Mouse (Mus musculus) forebrain, embryonic 13.5 days (tissue): ENCODE measurements around the gene Msh2. TPM values are rescaled to one million over a fixed set of nuclear protein-coding genes. Genes with fewer than 3 reads are reported as not detected.
A peak's percentile ranks its signal among the peaks of the same experiment; 100 is the strongest.
"Not testable (repeated sequence)": the region's sequence is repeated elsewhere in the genome, so short reads cannot be mapped to it uniquely, and the experiment has no call there.

ENCODE experiments used
- ATAC-seq: fragments of 200-750 bp; cut with Nextera tagmentation; 2 replicates; pipeline ENCODE4 v1.8.0; 2017
- H3K27ac ChIP-seq: fragments of 300-500 bp; sonication (generic); 2 replicates; pipeline ENCODE4 v1.5.1; 2015; ENCODE audit warnings: inconsistent platforms, mild to moderate bottlenecking, moderate library complexity
- H3K27me3 ChIP-seq: fragments of 300-500 bp; sonication (generic); 2 replicates; pipeline ENCODE4 v1.6.1; 2015; ENCODE audit warnings: mild to moderate bottlenecking, inconsistent platforms
- H3K36me3 ChIP-seq: fragments of 300-500 bp; sonication (generic); 2 replicates; pipeline ENCODE4 v1.6.1; 2015; ENCODE audit warnings: mild to moderate bottlenecking, inconsistent platforms; ENCODE audit not compliant: poor library complexity, severe bottlenecking
- H3K4me1 ChIP-seq: fragments of 300-500 bp; sonication (generic); 2 replicates; pipeline ENCODE4 v1.6.1; 2015; ENCODE audit warnings: inconsistent platforms
- H3K4me2 ChIP-seq: fragments of 300-500 bp; sonication (generic); 2 replicates; pipeline ENCODE4 v1.6.1; 2015; ENCODE audit warnings: inconsistent platforms, mild to moderate bottlenecking, moderate library complexity
- H3K4me3 ChIP-seq: fragments of 300-500 bp; sonication (generic); 2 replicates; pipeline ENCODE4 v1.5.1; 2015; ENCODE audit warnings: mild to moderate bottlenecking, inconsistent platforms
- H3K9ac ChIP-seq: fragments of 300-500 bp; sonication (generic); 2 replicates; pipeline ENCODE4 v1.6.1; 2015; ENCODE audit warnings: mild to moderate bottlenecking, inconsistent platforms
- H3K9me3 ChIP-seq: fragments of 300-500 bp; sonication (generic); replicated peaks from 2 replicates; pipeline ENCODE4 v1.6.1; 2016; ENCODE audit warnings: inconsistent platforms
- WGBS: fragments of 180-500 bp; shearing (Covaris S2); methylation state at CpG from one replicate; pipeline ENCODE4 v1.1.7; 2015; 5-methylcytosine and 5-hydroxymethylcytosine counted together
- polyA plus RNA-seq: library from polyadenylated mRNA; unstranded; fragments of >200 nt; fragmentation: Nextera tagmentation; extraction: Ambion mirVana; gene quantifications from 2 replicates; pipeline ENCODE4 v1.2.1, GENCODE M21; 2015

Msh2 gene
- polyA plus RNA-seq = 88.5 and 90.3 TPM in 2 replicates

GRCm38 (mm10) chr17:87671890-87672660, at the start of gene Msh2:
Gene Msh2, plus strand, starts transcription at chr17:87672330.
- H3K9me3 ChIP-seq = no peaks in the 10 kb centered on the region
- ATAC-seq = peak; percentile 99
- H3K27me3 ChIP-seq = no peaks in the 10 kb centered on the region
- H3K4me2 ChIP-seq = peak within 1 kb of the TSS; percentile 71
- peaks cover 25% of the 10 kb centered on the region for H3K4me1 ChIP-seq
- peak within 1 kb of the TSS; percentile 90 for H3K9ac ChIP-seq
- H3K36me3 ChIP-seq = 0 out of 2 replicates have a peak, but pooled peaks cover 7% of the 10 kb centered on the region
- peak within 1 kb of the TSS; percentile 73 for H3K27ac ChIP-seq
- WGBS = under 1% methylated on average over 44 of the region's 44 CpGs
- peak within 1 kb of the TSS; percentile 88 for H3K4me3 ChIP-seq

- Histone ChIP-seq H3K4me3 (no peak overlapping the region), H3K9ac (no peak overlapping the region), H3K4me2 (no peak overlapping the region), H3K4me1 (no peaks in the 10 kb centered on the region), H3K36me3 (no peaks in the 10 kb centered on the region), H3K27me3 (no peaks in the 10 kb centered on the region), H3K27ac (no peak overlapping the region), H3K9me3 (no peaks in the 10 kb centered on the region)
- WGBS = 83% methylated on average over 3 of the region's 3 CpGs
- no peak for ATAC-seq
These were observed 46.5 kb upstream of the Msh2 start for GRCm38 (mm10) chr17:87625510-87626086.

GRCm38 (mm10) chr17:87628144-87628543, 44.0 kb upstream of the Msh2 start:
- Histone ChIP-seq H3K4me2 (no peak overlapping the region), H3K4me1 (no peaks in the 10 kb centered on the region), H3K4me3 (no peak overlapping the region), H3K9me3 (no peaks in the 10 kb centered on the region), H3K36me3 (no peaks in the 10 kb centered on the region), H3K27ac (no peak overlapping the region), H3K9ac (no peak overlapping the region), H3K27me3 (no peaks in the 10 kb centered on the region)
- 93% methylated on average over 5 of the region's 5 CpGs for WGBS
- no peak for ATAC-seq

- Histone ChIP-seq H3K36me3 (no peaks in the 10 kb centered on the region), H3K27me3 (no peaks in the 10 kb centered on the region), H3K9ac (no peak overlapping the region), H3K4me1 (no peaks in the 10 kb centered on the region), H3K4me2 (no peak overlapping the region), H3K4me3 (no peak overlapping the region), H3K9me3 (no peaks in the 10 kb centered on the region), H3K27ac (no peak overlapping the region)
- no peak for ATAC-seq
- 86% methylated on average over 7 of the region's 7 CpGs for WGBS
These were observed 43.4 kb upstream of the Msh2 start for GRCm38 (mm10) chr17:87628706-87629105.

GRCm38 (mm10) chr17:87637056-87637389, 35.1 kb upstream of the Msh2 start:
- Histone ChIP-seq H3K4me2 (peak overlapping the region; percentile 79), H3K27me3 (peaks cover 43% of the 10 kb centered on the region), H3K9ac (peak overlapping the region; percentile 58), H3K4me1 (peaks cover 22% of the 10 kb centered on the region), H3K36me3 (no peaks in the 10 kb centered on the region), H3K27ac (no peak overlapping the region), H3K4me3 (peak overlapping the region; percentile 52), H3K9me3 (no peaks in the 10 kb centered on the region)
- ATAC-seq = no peak; the same call in 1 of the 2 replicates
- under 1% methylated on average over 22 of the region's 22 CpGs for WGBS

- no peak overlapping the region for H3K4me2 ChIP-seq
- 82% methylated on average over 5 of the region's 5 CpGs for WGBS
- no peak overlapping the region for H3K4me3 ChIP-seq
- H3K36me3 ChIP-seq = no peaks in the 10 kb centered on the region
- H3K4me1 ChIP-seq = peaks cover 22% of the 10 kb centered on the region
- ATAC-seq = no peak
- H3K9ac ChIP-seq = no peak overlapping the region
- H3K9me3 ChIP-seq = no peaks in the 10 kb centered on the region
- peaks cover 43% of the 10 kb centered on the region for H3K27me3 ChIP-seq
- no peak overlapping the region for H3K27ac ChIP-seq
These were observed 32.9 kb upstream of the Msh2 start for GRCm38 (mm10) chr17:87639242-87639641.

GRCm38 (mm10) chr17:87640272-87640671, 31.9 kb upstream of the Msh2 start:
- Histone ChIP-seq H3K4me2 (no peak overlapping the region), H3K9ac (no peak overlapping the region), H3K4me1 (peaks cover 22% of the 10 kb centered on the region), H3K36me3 (no peaks in the 10 kb centered on the region), H3K27me3 (peaks cover 34% of the 10 kb centered on the region), H3K27ac (no peak overlapping the region), H3K4me3 (no peak overlapping the region), H3K9me3 (no peaks in the 10 kb centered on the region)
- WGBS = 95% methylated on average over 27 of the region's 27 CpGs
- ATAC-seq = no peak

- Histone ChIP-seq H3K9me3 (no peaks in the 10 kb centered on the region), H3K4me2 (no peak overlapping the region), H3K27me3 (peaks cover 27% of the 10 kb centered on the region), H3K9ac (no peak overlapping the region), H3K4me3 (no peak overlapping the region), H3K27ac (no peak overlapping the region), H3K36me3 (no peaks in the 10 kb centered on the region), H3K4me1 (peaks cover 17% of the 10 kb centered on the region)
- ATAC-seq = no peak
- WGBS = 89% methylated on average over 12 of the region's 12 CpGs
These were observed 31.1 kb upstream of the Msh2 start for GRCm38 (mm10) chr17:87641006-87641405.

- H3K27ac ChIP-seq = no peak overlapping the region
- H3K27me3 ChIP-seq = peaks cover 10% of the 10 kb centered on the region
- H3K4me3 ChIP-seq = no peak overlapping the region
- no peak overlapping the region for H3K9ac ChIP-seq
- H3K9me3 ChIP-seq = no peaks in the 10 kb centered on the region
- peaks cover 6% of the 10 kb centered on the region; the same call in 1 of the 2 replicates for H3K4me1 ChIP-seq
- 93% methylated on average over 8 of the region's 8 CpGs for WGBS
- H3K4me2 ChIP-seq = no peak overlapping the region
- no peak for ATAC-seq
- H3K36me3 ChIP-seq = no peaks in the 10 kb centered on the region
These were observed 29.4 kb upstream of the Msh2 start for GRCm38 (mm10) chr17:87642744-87643143.

- 92% methylated on average over 5 of the region's 5 CpGs for WGBS
- not testable (repeated sequence) for H3K36me3 ChIP-seq, H3K4me3 ChIP-seq, H3K9me3 ChIP-seq, ATAC-seq, H3K27me3 ChIP-seq, H3K4me2 ChIP-seq, H3K9ac ChIP-seq, H3K4me1 ChIP-seq, H3K27ac ChIP-seq
These were observed 16.5 kb upstream of the Msh2 start for GRCm38 (mm10) chr17:87655616-87656015.

GRCm38 (mm10) chr17:87661958-87662573, 10.1 kb upstream of the Msh2 start:
- WGBS = 91% methylated on average over 9 of the region's 9 CpGs
- not testable (repeated sequence) for H3K4me3 ChIP-seq, H3K27ac ChIP-seq, H3K4me1 ChIP-seq, H3K9ac ChIP-seq, H3K4me2 ChIP-seq, H3K27me3 ChIP-seq, H3K9me3 ChIP-seq, ATAC-seq, H3K36me3 ChIP-seq

GRCm38 (mm10) chr17:87664238-87664637, 7.9 kb upstream of the Msh2 start:
- ATAC-seq = no peak
- H3K4me1 ChIP-seq = no peaks in the 10 kb centered on the region
- no peak overlapping the region for H3K27ac ChIP-seq

More at GRCm38 (mm10) chr17:87664238-87664637, 7.9 kb upstream of the Msh2 start:
- Histone ChIP-seq H3K9ac (no peak overlapping the region), H3K9me3 (no peaks in the 10 kb centered on the region), H3K4me3 (no peak overlapping the region), H3K36me3 (no peaks in the 10 kb centered on the region), H3K27me3 (no peaks in the 10 kb centered on the region), H3K4me2 (no peak overlapping the region)
